Mouse (Mus musculus) lung, embryonic 15.5 days (tissue): Measurements from ENCODE around the gene Cacul1. TPM values are rescaled to one million over a fixed set of nuclear protein-coding genes. Genes with fewer than 3 reads are reported as not detected.

ENCODE experiments used
- ATAC-seq: fragments of 200-750 bp; cut with Nextera tagmentation; 2 replicates; pipeline ENCODE4 v1.8.0; 2017; ENCODE audit warnings: moderate number of reproducible peaks, borderline replicate concordance; ENCODE audit not compliant: low FRiP score, low TSS enrichment; ENCODE audit errors: extremely low read depth
- H3K27ac ChIP-seq: fragments of 300-500 bp; sonication (generic); 2 replicates; pipeline ENCODE4 v1.5.1; 2015; ENCODE audit warnings: moderate library complexity, mild to moderate bottlenecking, inconsistent platforms
- H3K27me3 ChIP-seq: fragments of 300-500 bp; sonication (generic); 2 replicates; pipeline ENCODE4 v1.6.1; 2015; ENCODE audit warnings: inconsistent platforms
- H3K36me3 ChIP-seq: fragments of 300-500 bp; sonication (generic); 2 replicates; pipeline ENCODE4 v1.6.1; 2015; ENCODE audit warnings: inconsistent platforms
- H3K4me1 ChIP-seq: fragments of 300-500 bp; sonication (generic); 2 replicates; pipeline ENCODE4 v1.6.1; 2015; ENCODE audit warnings: inconsistent platforms
- H3K4me2 ChIP-seq: fragments of 300-500 bp; sonication (generic); 2 replicates; pipeline ENCODE4 v1.6.1; 2015; ENCODE audit warnings: inconsistent platforms, mild to moderate bottlenecking, moderate library complexity
- H3K4me3 ChIP-seq: fragments of 300-500 bp; sonication (generic); 2 replicates; pipeline ENCODE4 v1.5.1; 2015; ENCODE audit warnings: mild to moderate bottlenecking, inconsistent platforms
- H3K9ac ChIP-seq: fragments of 300-500 bp; sonication (generic); 2 replicates; pipeline ENCODE4 v1.6.1; 2015; ENCODE audit warnings: inconsistent platforms
- H3K9me3 ChIP-seq: fragments of 300-500 bp; sonication (generic); 2 replicates; pipeline ENCODE4 v1.6.1; 2016; ENCODE audit warnings: inconsistent platforms
- WGBS: fragments of 180-500 bp; shearing (Covaris S2); methylation state at CpG from one replicate; pipeline ENCODE4 v1.1.7; 2015; 5-methylcytosine and 5-hydroxymethylcytosine counted together
- polyA plus RNA-seq: library from polyadenylated mRNA; unstranded; fragments of >200 nt; fragmentation: Nextera tagmentation; extraction: Ambion mirVana; gene quantifications from 2 replicates; pipeline ENCODE4 v1.2.1, GENCODE M21; 2015

The Cacul1 gene
- polyA plus RNA-seq, 1 experiment from 2014 or later = 25.7 TPM

DNA sequence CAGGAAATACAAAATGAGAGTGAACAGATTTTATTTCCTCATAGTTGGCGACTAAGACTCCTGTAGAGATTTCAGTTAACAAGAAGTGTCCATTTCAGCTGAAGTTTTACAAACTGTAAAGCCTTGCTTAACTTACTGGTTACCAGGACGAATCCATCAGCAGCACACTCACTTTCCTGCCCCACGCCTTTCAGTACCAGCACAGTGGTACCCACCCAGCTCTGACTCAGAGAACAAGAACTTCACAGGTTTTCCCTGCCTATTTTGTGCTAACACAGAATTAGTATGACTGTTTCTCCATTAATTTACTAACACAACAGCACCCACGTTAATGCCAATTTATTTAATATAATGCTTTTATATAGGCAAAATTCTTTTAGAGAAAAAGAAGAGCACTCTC lies 53.9 kb downstream of the Cacul1 start:
- Histone ChIP-seq H3K27ac (no peak overlapping the region), H3K36me3 (peaks cover 12% of the 10 kb centered on the region), H3K9ac (no peak overlapping the region), H3K27me3 (no peaks in the 10 kb centered on the region), H3K4me3 (no peak overlapping the region), H3K4me1 (no peaks in the 10 kb centered on the region), H3K4me2 (no peak overlapping the region), H3K9me3 (no peaks in the 10 kb centered on the region)
- no peak for ATAC-seq
- 85% methylated on average over 4 of the region's 4 CpGs for WGBS

DNA sequence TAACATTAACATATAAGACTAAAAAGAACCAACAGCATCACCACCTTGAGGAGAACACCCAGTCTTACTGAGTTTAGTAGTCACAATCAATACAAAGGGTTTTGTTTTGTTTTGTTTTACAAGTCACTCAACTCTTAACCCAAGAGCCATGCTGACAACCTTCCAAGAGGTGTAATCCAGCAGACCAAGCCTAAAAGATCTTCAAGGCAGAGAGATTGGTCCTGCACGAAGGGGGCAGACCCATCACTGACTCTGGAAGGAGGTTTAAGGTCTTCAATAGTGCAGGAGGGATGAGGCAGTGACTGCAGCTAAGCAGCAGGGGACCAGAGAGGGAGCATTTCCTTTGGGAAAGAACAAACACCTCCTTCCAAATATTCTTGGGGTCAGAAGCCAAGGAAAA lies 55.7 kb downstream of the Cacul1 start:
- no peak for ATAC-seq
- Histone ChIP-seq H3K36me3 (peaks cover 7% of the 10 kb centered on the region), H3K27me3 (no peaks in the 10 kb centered on the region), H3K4me3 (no peak overlapping the region), H3K9me3 (no peaks in the 10 kb centered on the region), H3K4me2 (no peak overlapping the region), H3K9ac (no peak overlapping the region), H3K4me1 (no peaks in the 10 kb centered on the region), H3K27ac (no peak overlapping the region)
- WGBS = 73% methylated on average over 1 of the region's 1 CpGs

DNA sequence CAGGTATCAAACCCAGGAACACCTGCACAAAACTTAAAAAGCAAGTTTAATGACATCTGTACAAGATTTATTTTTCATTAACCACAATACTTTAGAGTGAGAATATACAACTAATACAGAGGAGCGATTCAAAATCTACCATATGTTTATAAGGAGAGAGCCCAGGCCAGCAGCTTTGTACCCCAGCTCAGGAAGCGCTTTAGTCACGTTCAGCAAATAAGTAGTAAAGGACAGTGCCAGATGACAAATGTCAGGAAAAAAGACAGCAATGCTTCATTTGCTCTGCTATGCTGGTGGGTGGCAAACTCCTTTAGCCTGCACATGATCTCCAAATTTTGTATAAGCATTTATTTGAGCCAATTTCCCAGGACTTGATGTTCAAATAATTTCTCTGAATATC lies 56.1 kb downstream of the Cacul1 start:
- ATAC-seq = peak; percentile 62; the same call in 1 of the 2 replicates

DNA sequence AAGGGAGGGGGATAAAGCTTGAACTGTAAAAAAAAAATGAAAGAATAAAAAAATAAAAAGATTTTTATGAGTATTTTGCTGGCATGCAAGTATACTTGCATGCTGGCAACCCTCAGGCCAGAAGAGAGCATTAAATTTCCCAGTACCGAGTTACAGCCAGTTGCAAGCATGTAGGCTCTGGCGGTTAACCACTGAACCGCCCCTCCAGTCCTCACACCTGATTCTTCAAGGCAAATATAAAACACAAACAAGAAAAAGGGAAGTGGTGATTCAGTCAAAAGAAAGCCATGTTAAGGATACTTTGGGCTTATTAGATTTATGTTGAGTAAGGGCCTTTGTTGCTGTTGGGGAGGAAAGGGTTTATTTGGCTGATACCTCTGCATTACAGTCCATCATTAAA lies 60.7 kb downstream of the Cacul1 start:
- H3K36me3 ChIP-seq = no peaks in the 10 kb centered on the region
- no peak overlapping the region for H3K27ac ChIP-seq
- H3K9ac ChIP-seq = no peak overlapping the region
- no peaks in the 10 kb centered on the region for H3K4me1 ChIP-seq
- H3K4me2 ChIP-seq = no peak overlapping the region
- 85% methylated on average over 3 of the region's 3 CpGs for WGBS
- ATAC-seq = no peak
- H3K27me3 ChIP-seq = no peaks in the 10 kb centered on the region
- no peak overlapping the region for H3K4me3 ChIP-seq
- no peaks in the 10 kb centered on the region for H3K9me3 ChIP-seq

More for the DNA sequence above, 56.1 kb downstream of the Cacul1 start:
- Histone ChIP-seq H3K4me2 (no peak overlapping the region), H3K36me3 (peaks cover 7% of the 10 kb centered on the region), H3K4me1 (no peaks in the 10 kb centered on the region), H3K9me3 (no peaks in the 10 kb centered on the region), H3K4me3 (no peak overlapping the region), H3K27me3 (no peaks in the 10 kb centered on the region), H3K9ac (no peak overlapping the region), H3K27ac (no peak overlapping the region)
- WGBS = 69% methylated on average over 3 of the region's 3 CpGs

DNA sequence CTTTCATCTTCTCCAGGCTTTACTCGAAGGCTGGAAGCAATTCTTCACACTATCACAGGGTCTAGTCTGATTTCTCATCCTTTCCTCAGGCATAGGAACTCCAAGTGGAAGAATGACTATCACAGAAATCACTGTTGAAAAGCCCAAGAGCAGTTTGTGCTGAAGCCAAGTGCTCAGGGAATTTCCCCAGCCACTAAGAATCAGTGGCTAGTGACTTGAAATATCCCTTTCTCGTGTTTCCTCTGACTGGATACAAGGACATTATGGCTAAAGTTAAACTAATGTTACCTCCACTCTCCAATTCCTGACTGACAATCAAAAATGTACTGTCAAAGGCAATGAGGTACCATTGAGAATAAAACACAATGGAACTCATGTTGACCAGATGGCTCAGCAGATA lies 65.8 kb downstream of the Cacul1 start:
- 42% methylated on average over 2 of the region's 2 CpGs for WGBS
- no peak for ATAC-seq
- H3K4me3 ChIP-seq = no peak overlapping the region
- H3K4me2 ChIP-seq = no peak overlapping the region
- H3K27me3 ChIP-seq = no peaks in the 10 kb centered on the region
- H3K9ac ChIP-seq = no peak overlapping the region
- no peaks in the 10 kb centered on the region for H3K36me3 ChIP-seq
- H3K9me3 ChIP-seq = no peaks in the 10 kb centered on the region
- H3K4me1 ChIP-seq = no peaks in the 10 kb centered on the region
- no peak overlapping the region for H3K27ac ChIP-seq

DNA sequence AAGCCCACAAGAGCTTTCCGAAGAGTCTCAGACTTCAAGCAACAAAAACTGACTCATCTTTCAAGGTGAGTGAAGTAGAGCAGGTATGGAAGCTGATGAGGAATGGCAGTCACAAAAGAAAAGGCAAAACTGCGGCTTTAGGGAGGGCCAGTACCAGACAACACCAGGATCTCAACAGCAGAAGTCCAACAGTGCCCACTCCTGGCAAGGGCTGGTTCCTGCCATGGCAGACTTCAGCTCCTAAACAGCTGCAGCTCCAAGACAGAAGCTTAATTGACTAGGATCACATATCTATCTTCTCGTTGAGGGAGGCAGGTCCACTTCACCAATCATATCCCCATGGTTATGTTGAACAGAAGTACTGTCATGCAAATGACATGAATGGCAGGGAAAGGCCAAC lies 67.4 kb downstream of the Cacul1 start:
- Histone ChIP-seq H3K27me3 (no peaks in the 10 kb centered on the region), H3K4me2 (no peak overlapping the region), H3K4me3 (no peak overlapping the region), H3K9me3 (no peaks in the 10 kb centered on the region), H3K9ac (no peak overlapping the region), H3K36me3 (no peaks in the 10 kb centered on the region), H3K27ac (no peak overlapping the region), H3K4me1 (no peaks in the 10 kb centered on the region)
- 62% methylated on average over 3 of the region's 3 CpGs for WGBS
- no peak for ATAC-seq

DNA sequence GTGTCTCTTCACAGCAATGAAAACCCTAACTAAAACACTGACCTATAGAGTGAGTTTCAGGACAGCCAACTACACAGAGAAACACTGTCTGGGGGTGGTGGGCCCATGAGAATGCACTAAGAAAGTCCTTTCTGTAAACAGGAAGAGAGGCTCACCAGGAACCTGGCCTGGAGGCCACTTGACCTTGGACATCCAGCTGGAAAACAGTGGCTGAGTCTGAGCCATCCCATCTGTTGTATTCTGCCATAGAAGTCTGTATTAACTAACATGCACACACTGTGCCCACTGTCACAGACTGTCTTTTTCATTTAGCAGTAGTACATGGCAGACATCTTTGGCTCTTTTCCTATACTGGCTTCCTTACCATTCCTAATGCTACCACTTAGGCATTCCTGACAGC lies 80.6 kb downstream of the Cacul1 start:
- peak overlapping the region; percentile 51 for H3K27ac ChIP-seq
- H3K9ac ChIP-seq = no peak overlapping the region
- no peaks in the 10 kb centered on the region for H3K36me3 ChIP-seq
- no peaks in the 10 kb centered on the region for H3K4me1 ChIP-seq
- H3K27me3 ChIP-seq = no peaks in the 10 kb centered on the region
- ATAC-seq = peak; percentile 75
- H3K4me2 ChIP-seq = no peak overlapping the region
- no peak overlapping the region for H3K4me3 ChIP-seq
- H3K9me3 ChIP-seq = no peaks in the 10 kb centered on the region

DNA sequence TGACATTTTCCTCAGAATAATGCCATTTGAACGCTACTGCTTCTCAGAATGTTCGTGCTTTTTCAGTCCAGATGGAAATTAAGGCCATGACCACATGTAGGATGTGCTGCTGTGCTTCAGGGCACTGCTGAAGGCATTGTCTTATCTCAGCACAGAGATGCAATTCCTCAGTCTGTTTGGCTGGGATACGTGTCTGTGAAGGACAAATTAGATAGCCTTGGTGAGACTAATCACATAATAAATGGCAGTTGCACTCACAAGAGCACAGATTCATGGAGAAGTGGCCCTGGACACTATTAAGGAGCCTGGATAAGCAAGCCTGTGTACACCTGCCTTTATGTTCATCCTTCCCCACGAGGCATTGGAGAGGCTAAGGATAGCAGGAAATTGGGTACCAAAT lies 83.7 kb downstream of the Cacul1 start:
- H3K4me2 ChIP-seq = no peak overlapping the region
- 63% methylated on average over 4 of the region's 4 CpGs for WGBS
- no peak for ATAC-seq
- H3K27ac ChIP-seq = no peak overlapping the region
- H3K27me3 ChIP-seq = no peaks in the 10 kb centered on the region
- no peaks in the 10 kb centered on the region for H3K9me3 ChIP-seq
- no peaks in the 10 kb centered on the region for H3K4me1 ChIP-seq
- no peak overlapping the region for H3K4me3 ChIP-seq
- no peaks in the 10 kb centered on the region for H3K36me3 ChIP-seq
- no peak overlapping the region for H3K9ac ChIP-seq

DNA sequence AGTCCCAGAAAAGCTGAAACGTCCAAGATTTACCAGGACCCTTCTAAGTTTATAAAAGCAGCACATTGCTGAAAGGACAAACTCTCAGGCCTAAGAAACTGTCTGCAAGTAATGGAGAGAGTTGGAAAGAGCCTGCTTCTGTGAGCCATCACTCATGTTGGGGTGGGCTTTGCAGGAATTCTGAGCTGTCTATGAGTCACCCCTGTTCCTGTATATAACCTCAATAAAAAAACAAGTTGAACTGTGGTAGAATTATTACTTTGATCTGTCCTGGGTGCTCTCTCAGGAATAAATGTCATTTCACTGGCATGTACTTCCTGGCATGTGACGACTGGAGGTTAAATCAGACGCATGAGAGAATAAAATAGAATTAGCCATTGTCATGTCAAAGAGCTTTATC lies 85.1 kb downstream of the Cacul1 start:
- Histone ChIP-seq H3K9ac (no peak overlapping the region), H3K4me1 (no peaks in the 10 kb centered on the region), H3K27ac (no peak overlapping the region), H3K36me3 (no peaks in the 10 kb centered on the region), H3K4me2 (no peak overlapping the region), H3K9me3 (no peaks in the 10 kb centered on the region), H3K27me3 (no peaks in the 10 kb centered on the region), H3K4me3 (no peak overlapping the region)
- 38% methylated on average over 3 of the region's 3 CpGs for WGBS
- no peak for ATAC-seq

DNA sequence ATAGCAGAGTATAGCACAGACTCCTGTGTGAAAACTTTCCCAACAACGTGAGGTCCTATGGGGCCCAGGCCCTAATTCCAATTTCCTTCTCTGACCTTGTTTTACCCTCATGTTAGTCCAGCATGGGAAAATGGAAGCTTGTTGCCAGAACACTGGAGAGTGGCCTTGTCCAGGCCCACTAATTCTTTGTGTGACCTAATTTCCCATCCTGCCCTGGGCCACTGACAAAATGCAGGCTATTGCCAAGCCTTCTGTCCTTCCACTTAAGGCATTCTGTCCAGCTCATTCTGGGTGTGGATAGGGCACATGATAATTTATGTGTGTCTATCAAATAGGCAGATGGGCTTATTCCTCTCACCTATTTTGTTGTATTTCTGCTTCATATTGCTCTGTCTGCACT lies 91.3 kb downstream of the Cacul1 start:
- no peak overlapping the region for H3K27ac ChIP-seq
- H3K4me1 ChIP-seq = no peaks in the 10 kb centered on the region
- no peak for ATAC-seq
- no peak overlapping the region for H3K4me2 ChIP-seq
- H3K9me3 ChIP-seq = no peaks in the 10 kb centered on the region
- no peak overlapping the region for H3K9ac ChIP-seq
- H3K27me3 ChIP-seq = no peaks in the 10 kb centered on the region
- WGBS = 77% methylated on average over 1 of the region's 1 CpGs
- H3K36me3 ChIP-seq = no peaks in the 10 kb centered on the region
- no peak overlapping the region for H3K4me3 ChIP-seq

DNA sequence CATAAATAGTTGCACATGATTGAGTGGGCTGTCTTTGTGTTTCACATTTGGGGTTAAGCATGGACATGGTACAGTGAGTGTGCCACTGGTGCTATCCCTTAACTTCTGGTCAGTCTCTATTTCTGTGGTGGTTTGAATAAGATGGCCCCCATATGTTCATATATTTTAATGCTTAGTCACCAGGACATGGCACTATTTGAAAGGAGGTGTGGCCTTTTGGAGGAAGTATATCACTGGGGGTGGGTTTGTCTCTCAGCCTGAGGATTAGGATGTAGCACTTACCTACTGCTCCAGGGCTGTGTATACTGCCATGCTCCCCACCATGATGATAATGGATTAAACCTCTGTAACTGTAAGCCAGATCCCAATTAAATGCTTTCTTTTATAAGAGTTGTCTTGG lies 95.6 kb downstream of the Cacul1 start:
- Histone ChIP-seq H3K27me3 (no peaks in the 10 kb centered on the region), H3K4me3 (no peak overlapping the region), H3K9ac (no peak overlapping the region), H3K4me1 (no peaks in the 10 kb centered on the region), H3K27ac (no peak overlapping the region), H3K9me3 (no peaks in the 10 kb centered on the region), H3K4me2 (no peak overlapping the region), H3K36me3 (no peaks in the 10 kb centered on the region)
- ATAC-seq = no peak

DNA sequence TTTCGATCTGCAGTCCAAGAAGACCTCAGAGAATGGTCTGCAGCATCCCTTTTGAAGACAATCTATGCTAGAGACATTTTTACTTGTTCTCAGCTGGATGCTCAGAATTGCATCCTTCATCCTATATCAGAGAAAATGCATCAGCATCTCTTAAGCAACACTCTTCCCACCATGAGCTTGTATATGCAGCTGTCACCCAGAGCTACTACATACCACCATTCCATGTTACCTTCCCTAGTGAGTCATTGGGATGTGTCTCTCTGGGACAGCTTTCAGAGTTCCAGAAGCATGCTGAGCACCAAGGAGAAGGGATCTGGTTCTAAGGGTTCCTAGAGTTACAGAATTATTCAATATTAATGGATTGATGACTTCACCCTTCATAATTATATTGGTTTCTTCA lies 102.0 kb downstream of the Cacul1 start:
- ATAC-seq = no peak
- no peak overlapping the region for H3K4me3 ChIP-seq
- H3K4me1 ChIP-seq = no peaks in the 10 kb centered on the region
- H3K36me3 ChIP-seq = no peaks in the 10 kb centered on the region
- no peak overlapping the region for H3K9ac ChIP-seq
- no peak overlapping the region for H3K4me2 ChIP-seq
- no peak overlapping the region for H3K27ac ChIP-seq
- H3K27me3 ChIP-seq = no peaks in the 10 kb centered on the region
- 18% methylated on average over 1 of the region's 1 CpGs for WGBS
- no peaks in the 10 kb centered on the region for H3K9me3 ChIP-seq

DNA sequence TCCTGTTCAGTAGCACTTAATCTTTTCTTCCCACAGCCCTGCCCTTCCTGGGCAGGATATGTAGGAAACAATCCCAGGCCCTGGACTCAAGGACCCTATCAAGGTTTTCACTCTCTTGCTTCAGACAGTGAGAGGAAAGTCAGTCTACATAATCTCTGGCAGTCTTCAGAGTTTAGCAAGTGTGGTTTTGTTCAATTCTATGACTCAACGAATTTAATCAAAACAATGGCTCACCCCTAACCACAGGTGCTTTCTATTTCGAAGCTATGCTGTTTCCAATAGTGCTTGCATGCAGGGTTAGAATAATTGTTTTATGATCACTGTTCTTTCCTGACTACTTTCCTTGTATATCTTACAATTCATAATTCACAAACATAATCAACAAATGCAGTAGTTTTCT lies 103.0 kb downstream of the Cacul1 start:
- Histone ChIP-seq H3K4me2 (no peak overlapping the region), H3K4me1 (no peaks in the 10 kb centered on the region), H3K4me3 (no peak overlapping the region), H3K36me3 (no peaks in the 10 kb centered on the region), H3K9ac (no peak overlapping the region), H3K27ac (no peak overlapping the region), H3K27me3 (no peaks in the 10 kb centered on the region), H3K9me3 (no peaks in the 10 kb centered on the region)
- WGBS = 56% methylated on average over 2 of the region's 2 CpGs
- no peak for ATAC-seq
